Mouse (Mus musculus) T-helper 2 cell (primary cell): ENCODE results near the gene Nup210l.
"Not testable (repeated sequence)": the region's sequence is repeated elsewhere in the genome, so short reads cannot be mapped to it uniquely, and the experiment has no call there.

Experiments used
- in situ Hi-C: fragments of 300-600 bp; cut with MboI, MseI; formaldehyde crosslinking; loops from one replicate; pipeline ENCODE4 v1.15.1; 2025; ENCODE audit warnings: high pct_unique_total_duplicates

Nup210l gene

GRCm38 (mm10) chr3:90221123-90221522 lies 117.2 kb downstream of the Nup210l start:
- in situ Hi-C loops: no loop called here

DNA sequence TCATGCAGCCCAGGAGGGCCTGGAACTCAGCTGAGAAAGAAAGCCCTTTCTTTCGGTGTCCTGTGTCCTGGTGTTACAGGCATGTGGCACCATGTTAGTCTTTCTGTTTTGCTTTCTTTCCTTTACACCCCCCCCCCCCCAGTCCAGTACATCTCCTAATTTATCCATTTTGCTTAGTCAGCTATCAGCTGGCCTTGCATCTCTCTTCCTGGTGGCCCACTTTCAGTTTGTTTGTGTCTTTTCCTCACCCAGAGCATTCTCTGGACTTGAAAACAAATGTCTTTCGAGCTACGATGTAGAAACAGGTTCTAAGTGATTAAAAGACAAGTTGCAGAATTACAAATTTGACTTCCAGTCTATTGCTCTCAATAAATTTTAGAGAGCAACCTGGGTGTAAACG lies 118.5 kb downstream of the Nup210l start:
- in situ Hi-C loops: no loop called here

DNA sequence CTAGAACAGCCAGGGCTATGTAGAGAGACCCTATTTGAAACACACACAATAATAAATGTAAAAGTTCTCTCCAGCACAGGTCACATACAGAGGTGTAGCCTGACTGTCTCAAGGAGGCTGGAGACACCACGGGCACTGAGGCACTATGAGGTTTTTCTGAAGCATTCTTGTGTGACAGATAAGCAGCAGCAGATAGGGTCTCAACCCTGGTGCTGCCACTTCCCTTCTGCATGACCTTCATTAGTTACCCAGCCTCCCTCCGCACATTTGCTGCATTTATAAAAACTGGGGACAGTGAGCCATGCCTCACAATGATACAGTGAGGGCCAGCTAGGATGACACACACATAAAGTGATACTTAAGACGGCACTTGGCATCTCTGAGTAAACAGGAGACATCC lies 119.0 kb downstream of the Nup210l start:
- in situ Hi-C loops: no loop called here

DNA sequence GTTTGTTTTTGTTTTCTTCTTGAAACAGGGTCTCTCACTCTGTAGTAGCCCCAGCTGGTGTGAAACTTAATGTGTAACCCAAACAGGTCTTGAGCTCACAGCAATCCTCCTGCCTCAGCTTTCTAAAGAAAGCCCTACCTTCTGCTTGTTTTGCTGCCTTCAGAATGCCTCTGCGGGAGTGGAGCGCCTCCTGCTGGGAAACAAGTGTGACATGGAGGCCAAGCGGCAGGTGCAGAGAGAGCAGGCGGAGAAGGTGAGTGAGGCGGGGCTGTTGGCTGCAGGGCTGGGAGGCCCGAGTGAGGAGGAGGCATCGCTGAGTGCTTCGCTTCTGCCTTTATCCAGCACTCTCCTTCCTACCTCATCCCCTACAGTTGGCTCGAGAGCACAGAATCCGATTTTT lies 120.4 kb downstream of the Nup210l start:
- in situ Hi-C loops: no loop called here

DNA sequence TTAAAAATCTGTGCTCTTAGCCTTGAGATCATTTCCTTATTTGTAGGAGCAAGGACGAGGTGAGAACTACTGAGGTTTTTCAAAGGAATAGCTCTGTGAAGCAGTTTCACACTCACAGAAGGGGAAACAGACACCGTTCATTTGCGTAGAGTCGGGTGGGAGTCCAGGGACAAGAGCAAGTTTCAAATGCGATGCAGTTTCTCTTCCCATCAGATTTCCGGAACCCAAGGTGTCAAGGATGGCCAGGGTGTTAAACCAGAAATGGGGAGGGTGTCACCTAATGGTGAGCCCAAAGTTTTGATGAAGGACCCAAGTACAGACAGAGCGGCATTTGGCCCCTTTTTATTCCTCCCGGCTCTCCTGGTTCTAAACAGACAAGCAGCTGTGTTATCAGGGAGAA lies 127.1 kb downstream of the Nup210l start:
- in situ Hi-C loops: loop anchor here (25.0 kb wide), 1 partner anchor 1594 kb away; no protein-coding TSS in a partner anchor

DNA sequence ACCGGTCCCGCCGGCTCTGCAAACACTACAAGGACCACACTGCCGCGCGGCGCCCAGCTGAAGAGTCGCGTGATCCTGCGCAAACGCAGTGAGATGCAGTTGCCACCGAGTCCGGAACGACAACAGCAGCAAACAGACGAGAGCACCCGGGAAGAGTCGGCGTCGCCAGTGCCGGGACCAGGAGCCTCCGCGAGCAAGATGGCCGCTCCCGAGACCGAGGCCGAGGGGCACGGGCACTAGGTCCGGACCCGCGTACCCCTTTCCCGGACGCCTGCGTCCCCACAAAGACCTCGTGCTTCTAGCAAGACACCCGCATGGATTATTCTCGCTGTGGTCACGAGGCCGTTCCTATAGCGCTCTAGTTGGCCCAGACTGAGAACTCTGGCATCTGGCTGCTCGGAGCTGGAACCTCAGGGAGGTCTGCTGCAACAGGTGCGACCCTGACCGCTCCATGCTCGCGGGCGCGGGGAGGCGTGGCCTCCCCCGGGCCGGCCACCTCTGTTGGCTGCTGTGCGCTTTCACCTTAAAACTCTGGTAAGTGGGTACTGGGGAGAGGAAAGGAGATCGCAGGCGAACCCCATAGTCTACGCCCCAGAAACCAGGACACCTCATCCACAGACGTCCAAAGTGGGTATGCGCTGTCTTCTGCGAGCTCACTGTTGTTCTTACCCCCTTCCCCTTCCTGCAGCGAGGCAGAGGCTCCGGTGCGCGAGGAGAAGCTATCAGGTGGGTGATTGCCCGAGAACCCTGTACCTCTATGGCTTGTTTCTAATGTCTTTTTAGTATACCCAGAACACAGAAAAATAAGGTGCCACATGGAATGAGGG lies 127.8 kb downstream of the Nup210l start, which contains the start of gene Jtb:
Jtb (plus strand) TSS at position 91 of the 827 bp plus-strand sequence.
- in situ Hi-C loops: loop anchor here (25.0 kb wide), 1 partner anchor 1594 kb away; no protein-coding TSS in a partner anchor

- in situ Hi-C loops: loop anchor here (10.0 to 25.0 kb wide), 2 partner anchors 1156 to 1604 kb away; no protein-coding TSS in a partner anchor
Measured at GRCm38 (mm10) chr3:90241251-90241650, 137.3 kb downstream of the Nup210l start.

- in situ Hi-C loops: loop anchor here (10.0 to 25.0 kb wide), 2 partner anchors 1157 to 1605 kb away; no protein-coding TSS in a partner anchor
Measured at GRCm38 (mm10) chr3:90241669-90242358, 137.9 kb downstream of the Nup210l start.

GRCm38 (mm10) chr3:90242984-90243775 lies 139.2 kb downstream of the Nup210l start, which contains the start of gene Creb3l4:
TSS of gene Creb3l4 (minus strand) at chr3:90243512.
- in situ Hi-C loops: loop anchor here (10.0 to 25.0 kb wide), 2 partner anchors 1158 to 1606 kb away; no protein-coding TSS in a partner anchor

DNA sequence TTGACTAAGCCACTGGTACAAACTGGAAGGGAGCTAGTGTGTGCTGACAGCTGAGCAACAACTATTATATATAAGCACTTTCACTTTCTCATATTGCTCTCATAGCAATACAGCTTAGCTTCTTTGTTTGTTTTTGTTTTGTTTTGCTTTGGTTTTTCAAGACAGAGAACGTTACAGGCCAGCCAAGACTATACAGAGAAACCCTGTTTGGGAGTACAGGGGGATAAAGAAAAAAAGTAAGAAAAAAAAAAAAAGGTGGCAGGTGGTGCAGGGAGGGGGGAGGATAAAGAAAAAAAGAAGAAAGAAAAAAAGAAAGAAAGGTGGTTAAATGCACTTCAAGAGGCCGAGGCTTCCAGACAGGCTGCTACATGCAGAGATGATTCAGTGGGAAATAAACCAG lies 141.5 kb downstream of the Nup210l start:
- in situ Hi-C loops: loop anchor here (10.0 to 25.0 kb wide), 2 partner anchors 1161 to 1608 kb away; no protein-coding TSS in a partner anchor

DNA sequence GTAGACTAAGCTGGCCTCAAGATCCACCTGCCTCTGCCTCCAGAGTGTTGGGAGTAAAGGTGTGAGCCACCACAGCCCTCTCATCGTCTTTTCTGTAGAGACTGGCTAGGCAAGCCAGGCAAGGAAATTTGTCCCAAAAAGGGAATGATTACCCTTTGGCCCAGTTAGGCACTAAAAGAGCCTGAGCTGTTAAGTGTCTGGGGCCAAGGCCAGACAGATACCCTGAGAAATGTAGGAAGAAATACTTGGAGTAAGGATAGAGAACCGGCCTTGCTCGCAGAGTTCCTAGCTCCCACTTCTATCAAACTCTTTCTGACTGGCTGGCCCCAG lies 143.7 kb downstream of the Nup210l start:
- in situ Hi-C loops: loop anchor here (10.0 to 25.0 kb wide), 2 partner anchors 1163 to 1610 kb away; no protein-coding TSS in a partner anchor

DNA sequence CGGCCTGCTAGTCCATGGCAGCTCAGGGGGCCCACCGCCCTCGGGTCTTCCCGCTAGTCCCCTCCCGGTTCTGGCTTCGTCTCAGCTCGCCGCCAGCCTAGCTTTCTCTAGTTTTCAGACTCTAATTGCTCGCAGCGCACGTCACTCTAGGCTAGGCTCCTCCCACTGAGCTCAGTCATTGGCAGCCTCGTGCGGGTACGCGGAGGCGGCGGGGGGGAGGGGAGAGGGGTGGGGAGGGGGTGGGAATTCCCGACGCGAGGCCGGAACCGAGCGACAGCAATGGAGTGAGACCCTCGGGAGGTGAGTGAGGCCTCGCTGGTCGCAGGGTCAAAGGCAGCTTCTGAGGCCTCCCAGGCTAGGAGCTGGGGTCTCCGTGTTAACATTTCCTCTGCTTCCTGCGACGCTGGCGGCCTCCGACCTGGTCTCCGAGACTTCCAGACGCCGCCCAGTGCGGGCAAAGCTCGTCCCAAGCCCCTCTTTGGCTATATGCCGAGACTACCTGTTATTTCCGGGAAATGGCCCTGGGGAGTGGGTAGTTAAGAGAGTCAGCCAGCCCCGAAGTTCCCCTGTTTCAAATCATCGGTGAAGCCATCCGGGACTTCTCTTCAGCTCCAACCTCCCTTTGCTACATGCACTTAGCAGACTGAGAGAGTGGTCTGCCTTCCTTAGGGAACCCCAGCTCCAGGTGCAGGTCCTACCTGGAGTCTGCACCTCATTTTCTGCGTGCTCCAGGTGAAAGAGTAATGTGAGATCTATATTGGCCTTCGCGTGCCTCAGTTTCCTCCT lies 144.2 kb downstream of the Nup210l start, which contains the start of gene Slc39a1:
Slc39a1 (plus strand) TSS at position 213 of the 786 bp plus-strand sequence.
- in situ Hi-C loops: loop anchor here (10.0 to 25.0 kb wide), 2 partner anchors 1163 to 1611 kb away; no protein-coding TSS in a partner anchor

GRCm38 (mm10) chr3:90248746-90249100 lies 144.8 kb downstream of the Nup210l start:
- in situ Hi-C loops: loop anchor here (10.0 to 25.0 kb wide), 2 partner anchors 1164 to 1611 kb away; no protein-coding TSS in a partner anchor

DNA sequence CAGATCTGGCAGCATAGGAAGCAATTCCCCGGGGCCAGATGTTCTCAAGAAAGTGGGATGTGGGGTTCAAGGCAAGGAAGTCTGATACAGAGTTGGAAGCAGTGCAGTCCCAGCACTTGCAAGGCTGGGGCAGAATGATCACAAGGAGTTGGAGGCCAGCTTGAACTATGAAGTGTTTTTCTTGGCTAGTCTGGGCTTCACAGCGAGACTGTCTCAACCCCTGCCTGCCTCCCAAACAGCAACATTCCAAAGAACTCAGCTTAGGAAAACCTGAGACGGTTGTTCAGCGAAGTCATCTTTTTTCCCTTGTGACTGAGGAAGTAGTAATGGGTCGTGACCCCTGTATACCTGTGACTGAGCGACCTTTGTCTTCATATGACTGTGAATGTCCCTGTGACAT lies 146.9 kb downstream of the Nup210l start:
- in situ Hi-C loops: no loop called here

DNA sequence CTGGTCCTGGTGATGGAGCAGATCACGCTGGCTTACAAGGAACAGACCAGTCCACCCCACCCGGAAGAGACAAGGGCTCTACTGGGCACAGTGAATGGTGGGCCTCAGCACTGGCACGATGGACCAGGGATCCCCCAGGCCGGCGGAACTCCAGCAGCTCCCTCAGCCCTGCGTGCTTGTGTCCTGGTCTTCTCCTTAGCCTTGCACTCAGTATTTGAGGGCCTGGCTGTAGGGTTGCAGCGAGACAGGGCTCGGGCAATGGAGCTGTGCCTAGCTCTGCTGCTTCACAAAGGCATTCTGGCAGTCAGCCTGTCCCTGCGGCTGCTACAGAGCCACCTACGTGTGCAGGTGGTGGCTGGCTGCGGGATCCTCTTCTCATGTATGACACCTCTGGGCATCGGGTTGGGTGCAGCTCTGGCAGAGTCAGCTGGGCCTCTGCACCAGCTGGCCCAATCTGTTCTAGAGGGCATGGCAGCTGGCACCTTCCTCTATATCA lies 147.8 kb downstream of the Nup210l start:
- in situ Hi-C loops: not testable (repeated sequence)

GRCm38 (mm10) chr3:90252659-90253058 lies 148.7 kb downstream of the Nup210l start:
- in situ Hi-C loops: not testable (repeated sequence)

DNA sequence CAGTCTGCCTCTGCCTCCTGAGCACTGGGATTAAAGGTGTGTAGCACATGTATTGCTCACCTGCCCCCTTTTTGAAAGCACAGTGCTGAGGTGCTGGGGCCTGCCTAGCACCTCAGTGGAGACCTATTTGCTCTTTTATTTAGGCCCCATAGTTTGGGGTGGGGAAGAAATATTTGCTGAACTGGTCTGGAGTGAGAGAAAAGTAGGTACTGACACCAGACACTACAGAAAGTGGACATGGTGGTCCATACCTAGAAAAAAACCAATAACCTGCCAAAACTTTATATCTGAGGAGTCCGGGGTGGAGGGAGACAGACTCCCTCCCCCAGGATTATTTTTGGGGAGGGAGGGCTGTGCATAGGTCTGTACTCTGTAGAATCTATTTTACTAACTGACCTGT lies 149.2 kb downstream of the Nup210l start:
- in situ Hi-C loops: not testable (repeated sequence)

DNA sequence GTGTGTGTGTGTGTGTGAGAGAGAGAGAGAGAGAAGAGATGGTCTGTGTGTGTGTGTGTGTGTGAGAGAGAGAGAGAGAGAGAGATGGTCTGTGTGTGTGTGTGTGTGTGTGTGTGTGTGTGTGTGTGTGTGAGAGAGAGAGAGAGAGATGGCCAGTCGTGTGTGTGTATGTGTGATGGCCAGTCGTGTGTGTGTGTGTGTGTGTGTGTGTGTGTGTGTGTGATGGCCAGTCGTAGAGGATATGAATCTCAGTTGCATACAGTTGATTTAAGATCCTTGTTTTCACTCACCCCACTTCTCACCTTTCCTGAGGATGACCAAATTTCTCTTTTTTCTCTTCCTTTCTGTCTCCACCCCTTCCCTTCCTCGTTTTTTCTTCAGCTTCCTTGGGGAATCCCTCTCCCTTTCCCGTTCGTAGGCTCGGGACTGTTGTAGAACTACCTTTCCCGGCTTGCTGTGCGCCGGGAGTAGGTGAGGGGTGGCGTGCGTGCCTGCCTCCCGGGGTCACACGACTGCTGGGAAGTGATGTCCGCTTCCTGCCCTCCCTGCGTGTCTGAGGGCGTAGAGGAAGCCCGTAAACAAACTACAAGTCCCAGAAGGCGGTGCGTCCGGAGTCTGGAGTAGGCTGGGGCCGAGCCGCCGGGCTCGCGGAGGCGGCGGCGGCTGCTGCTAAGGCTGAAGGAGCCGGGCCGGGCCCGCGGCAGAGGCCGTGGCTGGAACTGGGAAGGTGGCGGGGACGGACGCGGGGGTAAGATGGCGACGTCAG lies 149.9 kb downstream of the Nup210l start, which contains the start of gene Crtc2:
Crtc2 (plus strand) TSS at position 511 of the 766 bp plus-strand sequence.
- in situ Hi-C loops: no loop called here

- in situ Hi-C loops: no loop called here
Measured at GRCm38 (mm10) chr3:90254419-90255193, 150.7 kb downstream of the Nup210l start.
